Mouse (Mus musculus): ENCODE data around the gene Abce1. TPM values are rescaled to one million over a fixed set of nuclear protein-coding genes. Genes with fewer than 3 reads are reported as not detected.
"Not testable (repeated sequence)": the region's sequence is repeated elsewhere in the genome, so short reads cannot be mapped to it uniquely, and the experiment has no call there.

The Abce1 gene
- 67.2 and 77.7 TPM in 2 replicates for total RNA-seq (2017)

DNA sequence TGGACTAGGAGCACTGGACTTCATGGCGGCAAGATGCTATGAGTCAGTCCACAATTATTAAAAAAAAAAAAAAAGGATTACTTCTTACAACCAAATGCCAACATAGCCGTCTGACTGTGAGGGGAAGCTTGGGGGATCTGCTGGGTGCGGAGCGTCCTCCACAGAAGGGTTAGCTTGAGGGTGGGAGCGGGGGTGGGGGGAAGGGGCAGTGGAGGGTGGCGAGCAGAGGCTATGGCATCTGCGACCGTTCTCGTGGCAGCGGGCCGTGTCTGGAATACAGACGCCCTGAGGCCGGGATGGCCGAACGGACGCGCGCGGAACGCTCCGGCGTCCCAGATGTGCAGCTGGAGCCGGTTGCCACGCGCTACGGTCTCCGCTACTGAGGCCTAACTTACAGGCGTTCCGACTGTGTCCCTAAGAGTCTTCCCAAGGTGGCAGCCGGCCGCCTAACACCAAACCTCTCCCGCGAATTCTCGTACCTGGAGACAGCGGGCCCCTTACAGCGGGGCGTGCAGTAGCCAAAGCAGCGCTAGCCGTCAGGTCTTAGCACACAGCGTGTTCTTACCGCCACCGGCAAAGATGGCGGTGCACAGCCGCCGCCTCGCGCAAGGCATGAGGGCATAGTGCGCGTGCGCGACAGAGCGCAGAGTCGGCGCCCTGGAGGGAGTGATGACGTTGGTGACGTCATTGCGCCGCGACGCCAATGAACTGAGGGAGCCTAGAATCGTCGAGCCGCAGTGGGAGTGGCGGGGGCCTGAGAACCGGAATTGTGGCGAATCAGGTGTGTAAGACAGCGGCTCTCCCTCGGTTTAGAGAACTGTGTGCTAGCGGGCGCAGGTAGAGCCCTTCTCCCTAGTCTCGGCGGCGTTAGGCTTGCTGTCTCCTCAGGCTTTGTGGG lies at the start of gene Abce1, which contains the start of gene Anapc10:
Gene Abce1 (minus strand): TSS at position 677 of the 898 bp plus-strand sequence.
Gene Anapc10 (plus strand): TSS at position 757 of the 898 bp plus-strand sequence.
- ATAC-seq (ENCODE audit: extremely low read depth, insufficient number of reproducible peaks, low FRiP score, poor library complexity, severe bottlenecking) = peak; percentile 99

- ATAC-seq (ENCODE audit: extremely low read depth, insufficient number of reproducible peaks, low FRiP score, poor library complexity, severe bottlenecking) = no peak
These were observed 38.8 kb upstream of the Abce1 start for GRCm38 (mm10) chr8:79750305-79750704.

GRCm38 (mm10) chr8:79748591-79748990 lies 37.1 kb upstream of the Abce1 start:
- no peak for ATAC-seq (ENCODE audit: extremely low read depth, insufficient number of reproducible peaks, low FRiP score, poor library complexity, severe bottlenecking)

- no peak for ATAC-seq (ENCODE audit: extremely low read depth, insufficient number of reproducible peaks, low FRiP score, poor library complexity, severe bottlenecking)
These were observed 36.6 kb upstream of the Abce1 start for GRCm38 (mm10) chr8:79748171-79748570.

DNA sequence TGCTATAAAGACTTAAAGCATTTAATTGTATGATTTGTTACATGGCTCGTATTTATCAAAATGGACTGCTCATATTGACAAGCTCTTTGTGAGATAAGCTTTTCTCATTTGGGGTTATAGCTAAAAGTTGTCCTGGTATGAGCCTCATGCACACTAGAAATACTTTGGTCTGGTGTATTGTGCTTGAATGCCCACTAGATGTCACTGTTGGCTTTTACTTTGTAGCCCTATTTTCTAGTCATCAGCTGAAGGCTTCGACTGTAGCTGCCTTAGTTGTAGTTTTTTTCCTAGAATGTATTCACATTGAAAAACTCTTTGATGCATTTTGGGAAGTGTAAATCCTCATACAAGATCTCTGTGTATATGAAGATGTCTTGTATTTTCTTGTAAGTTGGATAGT lies 22.8 kb upstream of the Abce1 start:
- ATAC-seq (ENCODE audit: extremely low read depth, insufficient number of reproducible peaks, low FRiP score, poor library complexity, severe bottlenecking) = peak; percentile 93

DNA sequence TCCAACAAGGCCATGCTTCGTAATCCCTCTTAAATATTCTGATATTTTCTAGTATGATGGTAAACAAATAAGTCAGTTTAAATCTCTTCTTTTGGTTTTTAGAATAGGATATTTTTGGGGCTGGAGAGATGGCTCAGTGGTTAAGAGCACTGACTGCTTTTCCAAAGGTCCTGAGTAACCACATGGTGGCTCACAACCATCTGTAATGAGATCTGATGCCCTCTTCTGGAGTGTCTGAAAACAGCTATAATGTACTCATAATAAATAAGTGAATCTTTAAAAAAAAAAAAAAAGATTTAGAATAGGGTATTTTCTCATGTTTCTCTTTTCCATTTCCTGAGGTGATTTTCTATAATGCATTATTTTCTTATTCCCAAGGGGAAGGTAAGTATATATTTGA lies 16.4 kb upstream of the Abce1 start:
- ATAC-seq (ENCODE audit: extremely low read depth, insufficient number of reproducible peaks, low FRiP score, poor library complexity, severe bottlenecking) = no peak

DNA sequence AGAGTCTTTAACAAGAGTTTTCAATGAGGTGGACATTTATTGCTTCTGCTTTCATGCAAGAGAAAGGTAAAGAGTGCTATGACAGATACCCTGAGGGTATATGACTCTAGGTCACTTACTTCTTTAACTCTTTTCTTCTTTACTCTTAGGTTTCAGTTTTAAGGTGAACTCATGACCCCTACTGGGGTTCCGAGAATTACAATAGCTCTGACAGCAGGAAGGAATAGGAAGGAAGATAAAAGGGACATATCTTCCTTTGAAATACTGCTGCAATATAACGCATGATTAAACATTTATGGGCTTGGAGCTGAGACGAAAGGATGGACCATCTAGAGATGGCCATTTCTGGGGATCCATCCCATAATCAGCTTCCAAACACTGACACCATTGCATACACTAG lies 13.0 kb upstream of the Abce1 start:
- ATAC-seq (ENCODE audit: extremely low read depth, insufficient number of reproducible peaks, low FRiP score, poor library complexity, severe bottlenecking) = no peak

DNA sequence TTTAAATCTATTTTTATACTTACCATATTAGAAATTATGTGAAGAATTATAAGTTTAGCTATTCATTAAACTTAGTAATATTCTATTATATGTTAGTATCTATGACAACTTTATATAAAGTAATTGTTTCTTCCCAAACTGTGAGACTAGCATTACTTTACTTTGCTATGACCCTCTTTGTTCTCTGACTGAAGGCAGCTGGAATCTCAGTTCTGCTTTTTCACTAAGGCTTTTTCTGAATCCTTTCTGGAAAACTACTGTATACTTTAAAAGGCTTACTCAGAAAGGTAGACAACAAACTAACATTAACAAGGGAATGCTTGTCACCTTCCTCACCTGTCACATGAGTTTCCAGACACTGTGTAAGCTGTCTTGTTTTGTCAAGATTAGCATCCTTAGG lies 11.8 kb upstream of the Abce1 start:
- ATAC-seq (ENCODE audit: extremely low read depth, insufficient number of reproducible peaks, low FRiP score, poor library complexity, severe bottlenecking) = no peak

DNA sequence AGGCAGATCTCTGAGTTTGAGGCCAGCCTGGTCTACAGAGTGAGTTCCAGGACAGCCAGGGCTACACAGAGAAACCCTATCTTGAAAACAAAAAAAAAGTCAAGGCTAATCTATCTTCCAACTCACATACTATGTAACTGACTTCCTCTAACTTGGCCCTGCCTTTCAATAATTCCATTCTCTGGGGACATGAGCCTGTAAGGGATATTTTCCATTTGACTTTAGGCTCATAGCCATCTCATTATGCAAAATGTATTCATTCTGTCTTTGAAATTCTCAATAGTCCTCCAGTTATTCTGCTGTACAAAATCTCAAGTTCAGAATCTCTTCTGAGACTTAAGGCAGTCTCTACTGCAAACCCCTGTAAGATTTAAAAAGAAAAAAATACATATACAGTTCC lies 10.0 kb upstream of the Abce1 start:
- ATAC-seq (ENCODE audit: extremely low read depth, insufficient number of reproducible peaks, low FRiP score, poor library complexity, severe bottlenecking) = no peak

DNA sequence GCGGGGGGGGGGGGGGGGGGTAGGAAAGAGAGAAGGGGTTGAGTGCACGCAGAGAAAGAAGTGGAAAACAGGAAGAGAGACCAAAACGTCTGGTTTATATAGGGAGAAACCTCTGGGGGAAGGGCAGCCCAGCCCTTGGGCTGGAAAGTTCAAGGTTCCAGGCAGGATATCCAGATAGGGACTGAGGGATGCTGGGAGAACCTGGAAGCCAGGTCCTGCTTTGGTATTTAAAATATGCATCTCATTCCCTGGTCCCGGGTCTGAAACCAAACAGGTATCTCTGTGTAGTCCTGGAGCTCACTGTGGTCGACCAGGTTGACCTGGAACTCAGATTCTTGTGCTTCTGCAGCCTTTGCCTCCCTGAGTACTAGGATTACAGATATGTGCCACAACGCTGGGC lies 1.1 kb upstream of the Abce1 start:
- no peak for ATAC-seq (ENCODE audit: extremely low read depth, insufficient number of reproducible peaks, low FRiP score, poor library complexity, severe bottlenecking)

DNA sequence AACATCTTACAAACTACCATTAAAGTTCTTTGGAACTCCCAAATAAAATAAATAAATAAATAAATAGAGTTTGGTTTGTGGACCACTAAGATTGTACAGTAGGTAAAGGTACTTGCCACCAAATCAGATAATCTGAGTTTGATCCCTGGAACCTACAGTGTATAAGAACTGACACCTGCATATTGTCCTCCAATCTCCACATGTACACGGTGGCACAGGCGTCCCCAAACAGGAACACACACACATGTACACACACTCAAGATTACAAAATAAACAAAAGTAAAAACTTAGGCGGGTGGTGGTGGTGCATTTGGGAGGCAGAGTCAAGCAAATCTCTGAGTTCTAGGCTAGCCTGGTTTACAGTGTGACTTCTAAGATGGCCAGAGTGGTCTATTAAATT lies 4.9 kb downstream of the Abce1 start:
- ATAC-seq (ENCODE audit: extremely low read depth, insufficient number of reproducible peaks, low FRiP score, poor library complexity, severe bottlenecking) = no peak

DNA sequence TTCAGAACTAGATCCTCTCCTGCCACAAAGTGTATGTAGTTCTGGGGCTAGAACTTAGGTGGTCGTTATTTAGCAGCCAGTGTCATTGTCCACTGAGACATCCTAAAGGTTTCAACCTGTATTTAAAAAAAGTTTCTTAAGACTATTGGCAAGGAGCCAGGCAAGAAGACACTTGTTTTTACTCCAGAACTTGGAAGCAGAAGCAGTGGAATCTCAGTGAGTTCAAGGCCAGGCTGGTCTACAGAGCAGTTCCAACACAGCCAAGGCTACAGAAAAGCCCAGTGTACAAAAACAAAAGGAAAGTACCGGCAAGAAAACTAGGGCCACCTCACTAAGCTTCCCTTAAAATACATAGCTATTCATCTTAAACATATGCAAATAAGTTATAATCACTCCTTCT lies 19.0 kb downstream of the Abce1 start:
- ATAC-seq (ENCODE audit: extremely low read depth, insufficient number of reproducible peaks, low FRiP score, poor library complexity, severe bottlenecking) = no peak

DNA sequence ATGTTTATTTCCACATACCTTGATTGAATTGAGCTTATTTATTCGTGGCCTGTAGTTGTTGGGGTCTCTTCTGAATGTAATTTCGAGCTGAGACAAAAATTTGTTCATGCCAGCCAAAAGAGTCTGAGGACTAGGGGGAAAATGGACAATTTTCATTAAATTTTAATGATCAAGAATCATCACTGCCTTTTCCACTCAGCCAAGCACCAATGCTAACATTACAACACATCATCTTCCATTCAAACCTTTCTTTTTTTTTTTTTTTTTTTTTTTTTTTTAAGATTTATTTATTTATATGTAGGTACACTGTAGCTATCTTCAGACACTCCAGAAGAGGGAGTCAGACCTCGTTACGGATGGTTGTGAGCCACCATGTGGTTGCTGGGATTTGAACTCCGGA lies 25.6 kb downstream of the Abce1 start:
- ATAC-seq (ENCODE audit: extremely low read depth, insufficient number of reproducible peaks, low FRiP score, poor library complexity, severe bottlenecking) = not testable (repeated sequence)

DNA sequence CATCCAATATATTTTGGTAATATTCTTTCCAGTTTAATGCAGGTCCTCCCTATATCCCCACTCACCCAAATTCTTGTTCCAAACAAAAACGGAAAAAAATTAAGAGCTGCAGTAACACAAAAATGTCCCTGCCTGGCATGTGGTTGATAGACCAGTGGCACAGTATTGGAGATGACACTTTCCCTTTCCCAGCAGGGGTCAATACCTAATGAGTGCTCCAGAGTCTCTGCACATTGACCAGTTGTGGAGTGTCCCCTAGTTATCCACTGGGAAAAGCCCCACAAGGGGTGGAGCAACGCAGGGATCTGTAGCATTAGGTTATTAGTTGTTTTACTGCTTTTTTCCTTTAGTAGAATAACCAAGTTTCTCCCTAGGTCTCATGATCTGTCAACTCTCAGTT lies 30.6 kb downstream of the Abce1 start:
- ATAC-seq (ENCODE audit: extremely low read depth, insufficient number of reproducible peaks, low FRiP score, poor library complexity, severe bottlenecking) = no peak

DNA sequence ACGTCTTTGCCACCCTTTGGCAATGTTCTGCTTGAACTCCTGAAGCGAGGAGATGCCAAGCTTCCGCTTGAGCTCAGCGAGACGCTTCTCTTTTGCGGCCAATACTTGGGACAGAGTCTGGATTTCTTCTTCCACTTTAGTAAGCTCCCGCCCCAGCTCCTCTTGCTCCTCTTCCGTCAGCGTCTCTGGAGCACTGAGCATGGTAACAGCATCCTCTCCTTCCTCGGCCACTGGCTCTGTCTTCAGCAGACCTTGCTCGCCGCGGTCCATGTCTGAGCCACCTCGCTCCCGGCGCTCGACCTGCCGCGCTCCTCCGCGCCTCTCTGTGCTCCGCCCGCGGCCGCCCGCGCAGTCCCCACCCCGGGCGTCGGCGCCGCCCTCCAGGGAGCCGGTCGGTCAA lies 31.0 kb downstream of the Abce1 start:
- ATAC-seq (ENCODE audit: extremely low read depth, insufficient number of reproducible peaks, low FRiP score, poor library complexity, severe bottlenecking) = peak; percentile 19; the same call in 1 of the 2 replicates

DNA sequence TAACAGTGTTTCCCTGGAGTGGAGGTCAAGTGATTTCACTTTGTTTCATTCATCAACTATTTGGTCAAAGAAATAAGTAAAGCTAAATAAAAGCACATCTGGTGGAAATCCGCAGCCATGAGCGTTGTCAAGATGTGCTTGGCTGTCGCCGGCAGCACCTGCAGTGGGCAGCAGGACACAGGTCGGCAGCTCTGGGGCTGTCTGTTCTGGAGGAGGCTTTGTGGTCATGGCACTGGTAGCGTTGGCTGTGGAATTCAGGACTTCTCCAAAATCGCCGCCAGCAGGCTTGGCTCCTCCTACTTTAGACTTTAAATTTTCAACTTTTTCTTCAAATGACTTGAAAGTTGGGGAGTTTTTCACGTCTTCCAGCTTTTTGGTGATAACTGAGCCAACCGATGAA lies 31.5 kb downstream of the Abce1 start:
- ATAC-seq (ENCODE audit: extremely low read depth, insufficient number of reproducible peaks, low FRiP score, poor library complexity, severe bottlenecking) = not testable (repeated sequence)

DNA sequence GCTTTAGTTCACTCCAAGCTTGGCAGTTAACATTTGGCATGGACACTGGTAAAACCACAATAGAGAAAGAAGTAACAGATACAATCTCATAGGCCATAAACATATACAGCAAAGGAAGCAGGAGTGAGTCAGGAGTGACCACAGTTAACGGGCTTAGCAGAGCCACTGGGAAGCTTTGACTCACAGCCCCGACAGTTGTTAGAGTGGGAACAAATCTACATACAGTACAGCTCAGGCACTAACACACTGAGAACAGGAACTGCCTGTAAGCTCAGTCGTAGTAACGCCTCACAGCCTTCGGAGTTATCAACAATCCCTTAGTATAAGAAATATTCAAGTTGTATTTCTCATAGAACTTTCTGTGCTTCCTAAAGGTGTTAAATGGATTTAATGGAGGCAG lies 32.5 kb downstream of the Abce1 start:
- no peak for ATAC-seq (ENCODE audit: extremely low read depth, insufficient number of reproducible peaks, low FRiP score, poor library complexity, severe bottlenecking)

DNA sequence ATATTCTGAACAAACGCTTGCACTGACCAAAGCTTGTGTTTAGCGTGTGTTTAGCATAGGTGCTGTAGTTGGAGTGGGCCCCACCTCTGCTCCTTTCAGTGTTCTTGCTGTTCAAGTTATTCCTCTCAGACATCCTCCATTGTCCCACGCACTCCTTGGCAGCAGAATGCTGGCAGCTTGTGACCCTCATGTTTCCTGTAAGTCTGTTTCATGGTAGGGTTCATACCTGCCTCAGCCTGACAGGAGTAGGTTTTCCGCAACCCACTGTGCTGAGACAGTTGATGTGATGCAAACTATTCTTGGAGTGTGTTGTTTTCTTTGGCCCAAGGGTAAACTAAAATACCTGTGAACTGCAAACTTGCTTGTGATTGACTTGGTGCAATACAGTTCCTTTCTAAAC lies 35.1 kb downstream of the Abce1 start:
- ATAC-seq (ENCODE audit: extremely low read depth, insufficient number of reproducible peaks, low FRiP score, poor library complexity, severe bottlenecking) = no peak

DNA sequence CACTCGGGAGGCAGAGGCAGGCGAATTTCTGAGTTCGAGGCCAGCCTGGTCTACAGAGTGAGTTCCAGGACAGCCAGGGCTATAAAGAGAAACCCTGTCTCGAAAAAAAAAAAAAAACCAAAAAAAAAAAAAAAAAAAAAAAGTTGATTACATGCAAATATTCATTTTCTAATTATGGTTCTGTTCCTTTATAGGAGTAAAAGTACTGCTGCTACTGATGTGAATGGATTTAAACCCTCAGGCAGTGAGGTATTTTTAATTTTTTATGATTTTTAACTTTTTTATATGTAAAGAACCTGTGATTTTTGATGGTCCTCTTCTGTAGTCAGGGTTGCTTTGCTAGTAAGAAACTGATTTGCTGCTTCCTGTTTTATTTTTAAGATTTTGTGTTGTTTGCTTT lies 52.8 kb downstream of the Abce1 start:
- ATAC-seq (ENCODE audit: extremely low read depth, insufficient number of reproducible peaks, low FRiP score, poor library complexity, severe bottlenecking) = not testable (repeated sequence)

- ATAC-seq (ENCODE audit: extremely low read depth, insufficient number of reproducible peaks, low FRiP score, poor library complexity, severe bottlenecking) = no peak
These were observed 57.8 kb downstream of the Abce1 start for GRCm38 (mm10) chr8:79653736-79654135.

All from neutrophil, adult 5-6 weeks (primary cell).